In the genomic region with DNA sequence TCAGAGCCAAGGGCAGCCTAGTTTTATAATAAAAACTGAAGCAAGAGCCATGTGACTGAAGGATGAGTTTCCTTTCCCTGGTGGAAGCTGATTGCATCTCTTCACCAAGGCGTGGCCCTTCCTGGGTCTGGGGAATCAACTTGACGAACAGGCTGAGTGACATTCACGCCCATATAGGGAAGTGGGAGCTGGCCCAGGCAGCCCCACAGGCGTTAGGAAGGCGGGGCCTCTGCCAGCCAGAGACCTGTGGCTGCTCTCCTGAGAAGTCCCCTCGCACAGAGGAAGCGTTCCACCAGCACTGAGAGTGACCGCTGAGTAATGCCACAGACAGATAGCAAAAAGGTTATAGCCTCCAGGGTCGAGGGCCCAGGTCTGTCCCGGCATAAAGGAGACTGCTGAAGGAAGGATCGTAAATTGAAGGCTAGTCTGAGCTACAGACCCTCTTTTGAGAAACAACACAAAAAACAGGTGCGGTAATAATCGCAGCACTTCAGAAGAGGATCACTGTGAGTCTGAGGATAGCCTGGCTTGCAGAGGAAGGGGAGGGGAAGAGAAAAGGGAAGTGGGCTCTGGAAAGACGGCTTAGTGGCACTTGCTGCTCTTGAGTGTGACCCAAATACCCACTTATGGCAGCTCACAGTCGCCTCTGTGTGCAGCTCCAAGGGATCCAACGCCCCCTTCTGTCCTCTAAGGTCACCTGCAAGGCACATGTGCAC, we compare ENCODE assay signal across 8 mouse cellular contexts. TPM values are rescaled to one million over a fixed set of nuclear protein-coding genes. Genes with fewer than 3 reads are reported as not detected.
DNase-seq lines count a peak whose midpoint lies in the region; ATAC-seq and TF ChIP-seq lines count a peak whose summit lies in the region.

No protein-coding gene starts in this region.

- peak; percentile 55 for DNase-seq in cerebellum, adult 9-10 months
- DNase-seq in cerebellum, adult 11 months = no peak
- DNase-seq in brain, embryonic 14.5 days (ENCODE audit: low read depth) = peak; percentile 66
- DNase-seq in liver = peak; percentile 86
- peak; percentile 52 for DNase-seq in midbrain, postnatal 0 days (ENCODE audit: low spot score)

- TF ChIP-seq CTCF in brain, embryonic 14.5 days (IDR thresholded peaks at IDR 0.05; ENCODE audit: borderline replicate concordance, extremely low read depth, insufficient read depth, insufficient read length) = peak; percentile 54
- peak; percentile 62 for TF ChIP-seq CTCF in midbrain, postnatal 0 days (IDR thresholded peaks at IDR 0.05)

- peaks cover 7% of the 10 kb centered on the region for H3K4me1 ChIP-seq in forebrain, embryonic 15.5 days
- H3K4me1 ChIP-seq in hindbrain, embryonic 12.5 days = 0 out of 2 replicates have a peak, but pooled peaks cover 5% of the 10 kb centered on the region
- H3K4me1 ChIP-seq in midbrain, postnatal 0 days (ENCODE audit: insufficient read depth, low read length) = no peaks in the 10 kb centered on the region
- peaks cover 4% of the 10 kb centered on the region; the same call in 1 of the 2 replicates for H3K4me1 ChIP-seq in stomach, embryonic 15.5 days

- H3K4me2 ChIP-seq in forebrain, embryonic 15.5 days (replicated peaks) = no peak overlapping the region
- H3K4me2 ChIP-seq in hindbrain, embryonic 12.5 days (replicated peaks) = peak overlapping the region; percentile 36
- H3K4me2 ChIP-seq in midbrain, postnatal 0 days (ENCODE audit: low read depth, low read length, poor library complexity, severe bottlenecking) = peak overlapping the region; percentile 10; the same call in 1 of the 2 replicates
- H3K4me2 ChIP-seq in stomach, embryonic 15.5 days = peak overlapping the region; percentile 61

- H3K9ac ChIP-seq in forebrain, embryonic 15.5 days (replicated peaks) = no peak overlapping the region
- H3K9ac ChIP-seq in hindbrain, embryonic 12.5 days = no peak overlapping the region
- H3K9ac ChIP-seq in midbrain, postnatal 0 days (replicated peaks; ENCODE audit: low read length, poor library complexity, severe bottlenecking) = no peak overlapping the region
- H3K9ac ChIP-seq in stomach, embryonic 15.5 days = peak overlapping the region; percentile 10; the same call in 1 of the 2 replicates

- no peak overlapping the region for H3K27ac ChIP-seq in forebrain, embryonic 15.5 days (replicated peaks)
- H3K27ac ChIP-seq in hindbrain, embryonic 12.5 days = no peak overlapping the region
- no peak overlapping the region for H3K27ac ChIP-seq in midbrain, postnatal 0 days (ENCODE audit: low read depth, low read length)
- peak overlapping the region; percentile 93 for H3K27ac ChIP-seq in stomach, embryonic 15.5 days

- peak; percentile 30; the same call in 1 of the 2 replicates for ATAC-seq in forebrain, embryonic 15.5 days (replicated peaks)
- no peak for ATAC-seq in hindbrain, embryonic 12.5 days (ENCODE audit: low FRiP score)
- ATAC-seq in midbrain, postnatal 0 days (ENCODE audit: low FRiP score) = no peak
- peak; percentile 66 for ATAC-seq in stomach, embryonic 15.5 days (ENCODE audit: insufficient read depth, low FRiP score, low read depth)

- H3K9me3 ChIP-seq in forebrain, embryonic 15.5 days = no peaks in the 10 kb centered on the region
- H3K9me3 ChIP-seq in hindbrain, embryonic 12.5 days (replicated peaks) = no peaks in the 10 kb centered on the region
- no peaks in the 10 kb centered on the region for H3K9me3 ChIP-seq in midbrain, postnatal 0 days (ENCODE audit: low read length)
- no peaks in the 10 kb centered on the region for H3K9me3 ChIP-seq in stomach, embryonic 15.5 days

- H3K36me3 ChIP-seq in forebrain, embryonic 15.5 days = no peaks in the 10 kb centered on the region
- H3K36me3 ChIP-seq in hindbrain, embryonic 12.5 days = no peaks in the 10 kb centered on the region
- no peaks in the 10 kb centered on the region for H3K36me3 ChIP-seq in midbrain, postnatal 0 days (ENCODE audit: insufficient read depth, low read length)
- H3K36me3 ChIP-seq in stomach, embryonic 15.5 days = no peaks in the 10 kb centered on the region

- 4% methylated on average over 16 of the region's 16 CpGs for WGBS in forebrain, embryonic 15.5 days
- 3% methylated on average over 16 of the region's 16 CpGs for WGBS in hindbrain, embryonic 12.5 days
- 7% methylated on average over 16 of the region's 16 CpGs for WGBS in midbrain, postnatal 0 days
- WGBS in stomach, embryonic 15.5 days = 1% methylated on average over 16 of the region's 16 CpGs

- no peak for TF ChIP-seq POLR2A in brain, embryonic 14.5 days (IDR thresholded peaks at IDR 0.05; ENCODE audit: borderline replicate concordance, extremely low read depth, insufficient read depth, insufficient read length, poor library complexity, severe bottlenecking)

- H3K4me3 ChIP-seq in forebrain, embryonic 15.5 days = no peak overlapping the region
- no peak overlapping the region for H3K4me3 ChIP-seq in hindbrain, embryonic 12.5 days
- H3K4me3 ChIP-seq in midbrain, postnatal 0 days (ENCODE audit: low read depth, low read length) = no peak overlapping the region
- peak overlapping the region; percentile 31 for H3K4me3 ChIP-seq in stomach, embryonic 15.5 days (replicated peaks)

- no peaks in the 10 kb centered on the region for H3K27me3 ChIP-seq in forebrain, embryonic 15.5 days
- no peaks in the 10 kb centered on the region for H3K27me3 ChIP-seq in hindbrain, embryonic 12.5 days
- no peaks in the 10 kb centered on the region for H3K27me3 ChIP-seq in midbrain, postnatal 0 days (ENCODE audit: insufficient read depth, low read length)
- H3K27me3 ChIP-seq in stomach, embryonic 15.5 days (replicated peaks) = no peaks in the 10 kb centered on the region

RNA-seq across cellular contexts. Expression of gene Gatad2a, which starts 5.2 kb away (rescaled TPM):
- 33.6 and 41.2 TPM in 2 replicates for polyA plus RNA-seq in brain, embryonic 14.5 days (2012; rRNA removed)
- polyA plus RNA-seq in forebrain, embryonic 15.5 days (2015; fragmentation: Nextera tagmentation; extraction: Ambion mirVana) = 28.3 and 35.5 TPM in 2 replicates
- 53.1 and 54.8 TPM in 2 replicates for polyA plus RNA-seq in hindbrain, embryonic 12.5 days (2016; fragmentation: Nextera tagmentation; extraction: Ambion mirVana)
- 24.4 and 30.1 TPM in 2 replicates for total RNA-seq in midbrain, postnatal 0 days (2014; rRNA removed)
- polyA plus RNA-seq in midbrain, postnatal 0 days (2015; fragmentation: Nextera tagmentation; extraction: Ambion mirVana) = 17.2 and 19.3 TPM in 2 replicates
- polyA plus RNA-seq in stomach, embryonic 15.5 days (2015; fragmentation: Nextera tagmentation; extraction: Ambion mirVana) = 56.0 and 56.8 TPM in 2 replicates

RNA-seq across cellular contexts. Expression of gene Mau2, which starts 41.2 kb away (rescaled TPM):
- polyA plus RNA-seq in brain, embryonic 14.5 days (2012; rRNA removed) = 120 and 138 TPM in 2 replicates
- 84.5 and 85.9 TPM in 2 replicates for polyA plus RNA-seq in forebrain, embryonic 15.5 days (2015; fragmentation: Nextera tagmentation; extraction: Ambion mirVana)
- 73.5 and 76.0 TPM in 2 replicates for polyA plus RNA-seq in hindbrain, embryonic 12.5 days (2016; fragmentation: Nextera tagmentation; extraction: Ambion mirVana)
- 130 and 148 TPM in 2 replicates for total RNA-seq in midbrain, postnatal 0 days (2014; rRNA removed)
- polyA plus RNA-seq in midbrain, postnatal 0 days (2015; fragmentation: Nextera tagmentation; extraction: Ambion mirVana) = 54.3 and 56.6 TPM in 2 replicates
- polyA plus RNA-seq in stomach, embryonic 15.5 days (2015; fragmentation: Nextera tagmentation; extraction: Ambion mirVana) = 44.7 and 47.9 TPM in 2 replicates

RNA-seq across cellular contexts. Expression of gene Sugp1, which starts 41.3 kb away (rescaled TPM):
- polyA plus RNA-seq in brain, embryonic 14.5 days (2012; rRNA removed) = 22.4 and 32.4 TPM in 2 replicates
- 60.9 and 66.5 TPM in 2 replicates for polyA plus RNA-seq in forebrain, embryonic 15.5 days (2015; fragmentation: Nextera tagmentation; extraction: Ambion mirVana)
- 53.7 and 56.0 TPM in 2 replicates for polyA plus RNA-seq in hindbrain, embryonic 12.5 days (2016; fragmentation: Nextera tagmentation; extraction: Ambion mirVana)
- total RNA-seq in midbrain, postnatal 0 days (2014; rRNA removed) = 18.6 and 19.9 TPM in 2 replicates
- polyA plus RNA-seq in midbrain, postnatal 0 days (2015; fragmentation: Nextera tagmentation; extraction: Ambion mirVana) = 48.7 and 48.9 TPM in 2 replicates
- polyA plus RNA-seq in stomach, embryonic 15.5 days (2015; fragmentation: Nextera tagmentation; extraction: Ambion mirVana) = 37.3 and 42.0 TPM in 2 replicates

Comparison
In these comparisons a context has a peak if more than half of its experiments do, and no peak if none do; other contexts are left out.
1. ATAC-seq: peak in forebrain, embryonic 15.5 days (single experiment) and stomach, embryonic 15.5 days (single experiment); none in hindbrain, embryonic 12.5 days (single experiment) and midbrain, postnatal 0 days (single experiment).